Mouse (Mus musculus) embryo, embryonic 10 days (tissue): ENCODE measurements around the gene Zscan4c.
"Not testable (repeated sequence)": the region's sequence is repeated elsewhere in the genome, so short reads cannot be mapped to it uniquely, and the experiment has no call there.

Experiments
- DNase-seq: peaks from one replicate; pipeline ENCODE4 v3.0.0-alpha.2; 2015; ENCODE audit warnings: low spot score

Gene Zscan4c

GRCm38 (mm10) chr7:11005445-11005844 is at the start of gene Zscan4c:
Zscan4c (plus strand) TSS chr7:11005745.
- DNase-seq: not testable (repeated sequence)
